Comparison of ENCODE assay signal across 8 mouse cellular contexts in the genomic region with DNA sequence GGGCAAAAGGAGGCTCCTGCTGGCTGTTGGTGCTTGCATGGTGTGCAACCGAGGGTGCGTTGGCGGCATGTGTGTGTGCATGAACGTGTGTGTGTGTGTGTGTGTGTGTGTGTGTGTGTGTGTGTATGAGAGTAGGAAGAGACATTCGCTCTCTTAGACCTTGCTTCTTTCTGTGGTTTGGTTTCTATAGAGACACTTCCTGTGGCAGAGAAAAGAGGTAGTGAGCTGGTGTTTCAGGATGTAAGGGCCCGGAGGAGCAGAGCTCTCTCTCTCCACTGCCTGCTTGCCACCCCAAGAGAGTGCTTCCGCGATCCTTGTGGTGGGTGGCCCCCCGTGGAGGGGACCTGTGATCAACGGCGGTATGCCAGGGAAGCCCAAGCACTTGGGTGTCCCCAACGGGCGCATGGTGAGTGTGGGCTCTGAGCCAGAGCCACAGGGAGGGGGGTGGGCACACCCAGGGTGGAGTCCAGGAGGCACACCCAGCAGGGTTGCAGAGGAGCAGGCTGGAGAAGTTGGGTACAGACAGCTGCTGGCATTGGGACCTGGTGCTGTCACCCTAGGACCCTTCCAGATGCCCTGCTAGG. TPM values are rescaled to one million over a fixed set of nuclear protein-coding genes. Genes with fewer than 3 reads are reported as not detected.
DNase-seq lines count a peak whose midpoint lies in the region; ATAC-seq lines count a peak whose summit lies in the region.

Gene Rgs14, plus strand, starts transcription at position 202 of the 584 bp plus-strand sequence.

- ATAC-seq in frontal cortex, adult (ENCODE audit: low TSS enrichment), result peak; percentile 66
- ATAC-seq in megakaryocyte, adult 5-6 weeks (ENCODE audit: poor library complexity, severe bottlenecking), result peak; percentile 87

- peak; percentile 51 for DNase-seq in left cerebral cortex, adult 11 months (ENCODE audit: low spot score)
- DNase-seq in left cerebral cortex, postnatal 4 days, result no peak
- DNase-seq in left cerebral cortex, adult 18-20 months (ENCODE audit: low spot score in 2 of 2), result peak; percentile 48 to 57
- peak; percentile 81 to 88 for DNase-seq in thymus, adult 18-20 months
- no peak for DNase-seq in retina, postnatal 1 day
- no peak for DNase-seq in ovary, postnatal 36 days (ENCODE audit: low spot score)

- intact Hi-C loops in left cerebral cortex, postnatal 4 days (cut with DNase I), result no loop called here

RNA-seq across cellular contexts. Expression of gene Rgs14, which starts in this region (rescaled TPM):
- total RNA-seq in left cerebral cortex, postnatal 4 days (2021), result 1 to 10 TPM; 4.3 to 6.3 TPM
- total RNA-seq in left cerebral cortex, adult 18-20 months (2021), result 10 to 100 TPM; 57.5 to 60.7 TPM
- total RNA-seq in megakaryocyte, adult 5-6 weeks (2015), result 55.3 and 56.5 TPM in 2 replicates
- total RNA-seq in megakaryocyte, adult 5-6 weeks (2017), result 68.1 and 75.0 TPM in 2 replicates

Comparison
In these comparisons a context has a peak if more than half of its experiments do, and no peak if none do; other contexts are left out.
1. RNA of gene Rgs14 (total RNA-seq): 55.3 to 75.0 TPM in megakaryocyte, adult 5-6 weeks and 57.5 to 60.7 TPM in left cerebral cortex, adult 18-20 months; 4.3 to 6.3 TPM in left cerebral cortex, postnatal 4 days; every median in the first group is over 4 times any median in the second.
2. DNase-seq: peak in left cerebral cortex, adult 11 months (single experiment), left cerebral cortex, adult 18-20 months (2 of 2) and thymus, adult 18-20 months (2 of 2); none in left cerebral cortex, postnatal 4 days (single experiment), retina, postnatal 1 day (single experiment) and ovary, postnatal 36 days (single experiment).